Mouse (Mus musculus) retina, postnatal 1 day (tissue): Measurements from ENCODE around the gene Msl3l2.

Experiments
- DNase-seq: peaks from one replicate; pipeline ENCODE4 v3.0.0-alpha.2; 2012

Gene Msl3l2

GRCm38 (mm10) chr10:56106333-56106995, at the start of gene Msl3l2:
Gene Msl3l2, plus strand, starts transcription at chr10:56106917.
- peak; percentile 86 for DNase-seq

GRCm38 (mm10) chr10:56058979-56059422, 47.7 kb upstream of the Msl3l2 start:
- peak; percentile 43 for DNase-seq

GRCm38 (mm10) chr10:56061238-56061830, 45.4 kb upstream of the Msl3l2 start:
- DNase-seq = no peak

GRCm38 (mm10) chr10:56062746-56063145, 44.0 kb upstream of the Msl3l2 start:
- DNase-seq = no peak

- no peak for DNase-seq
Measured at GRCm38 (mm10) chr10:56089714-56090113, 17.0 kb upstream of the Msl3l2 start.

- DNase-seq = peak; percentile 33
Measured at GRCm38 (mm10) chr10:56094586-56094985, 12.1 kb upstream of the Msl3l2 start.

- DNase-seq = no peak
Measured at GRCm38 (mm10) chr10:56096757-56097156, 10.0 kb upstream of the Msl3l2 start.

GRCm38 (mm10) chr10:56099126-56099525, 7.6 kb upstream of the Msl3l2 start:
- no peak for DNase-seq

- no peak for DNase-seq
Measured at GRCm38 (mm10) chr10:56099641-56100310, 6.9 kb upstream of the Msl3l2 start.

- no peak for DNase-seq
Measured at GRCm38 (mm10) chr10:56106996-56107334, 248 bp downstream of the Msl3l2 start.

GRCm38 (mm10) chr10:56114951-56115635, 8.4 kb downstream of the Msl3l2 start:
- peak; percentile 88 for DNase-seq

- no peak for DNase-seq
Measured at GRCm38 (mm10) chr10:56115636-56116180, 9.0 kb downstream of the Msl3l2 start.

GRCm38 (mm10) chr10:56126972-56127371, 20.3 kb downstream of the Msl3l2 start:
- DNase-seq = no peak

- DNase-seq = no peak
Measured at GRCm38 (mm10) chr10:56129642-56130041, 22.9 kb downstream of the Msl3l2 start.

GRCm38 (mm10) chr10:56137191-56137590, 30.5 kb downstream of the Msl3l2 start:
- DNase-seq = no peak

GRCm38 (mm10) chr10:56148920-56149319, 42.2 kb downstream of the Msl3l2 start:
- no peak for DNase-seq

- no peak for DNase-seq
Measured at GRCm38 (mm10) chr10:56156956-56157355, 50.2 kb downstream of the Msl3l2 start.

GRCm38 (mm10) chr10:56158207-56158606, 51.5 kb downstream of the Msl3l2 start:
- DNase-seq = peak; percentile 3

GRCm38 (mm10) chr10:56158748-56159147, 52.0 kb downstream of the Msl3l2 start:
- no peak for DNase-seq

GRCm38 (mm10) chr10:56164411-56164810, 57.7 kb downstream of the Msl3l2 start:
- peak; percentile 6 for DNase-seq

GRCm38 (mm10) chr10:56165758-56166157, 59.0 kb downstream of the Msl3l2 start:
- DNase-seq = no peak
